Mouse (Mus musculus) left cerebral cortex, adult 18-20 months (tissue): ENCODE results near the gene Trp63. TPM values are rescaled to one million over a fixed set of nuclear protein-coding genes. Genes with fewer than 3 reads are reported as not detected.

Source experiments
- DNase-seq, 2 experiments: peaks; one replicate each; pipeline ENCODE4 v3.0.0; 2021 to 2022; ENCODE audit warnings: low spot score in 2 of 2, mixed read lengths in 1 of 2
- total RNA-seq, 2 experiments: library from RNA; stranded (reverse); gene quantifications; 2 replicates each; pipeline ENCODE4 v1.2.3; 2021

Trp63 gene
- total RNA-seq, 2 experiments from 2014 or later = 0.49 to 0.84 TPM

DNA sequence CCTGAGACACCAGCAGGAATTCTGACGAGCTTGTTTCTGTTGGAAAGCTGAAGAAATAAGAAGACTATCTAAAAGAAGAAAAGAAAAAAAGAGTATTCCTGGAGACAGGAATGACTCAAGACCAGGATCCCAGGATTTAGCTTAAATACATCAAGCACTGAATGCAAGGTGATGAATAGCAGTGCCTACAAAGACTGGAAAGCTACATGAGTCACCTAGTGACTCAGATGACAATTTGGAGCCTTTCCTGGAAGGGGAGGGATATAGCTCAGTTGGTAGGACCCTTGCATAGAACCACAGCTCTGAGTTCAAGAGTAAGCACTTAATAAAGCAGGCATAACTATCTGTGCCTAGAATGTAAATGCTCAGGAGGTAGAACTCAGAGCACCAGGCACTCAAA is 93.9 kb downstream of the Trp63 start:
- DNase-seq = no peak

DNA sequence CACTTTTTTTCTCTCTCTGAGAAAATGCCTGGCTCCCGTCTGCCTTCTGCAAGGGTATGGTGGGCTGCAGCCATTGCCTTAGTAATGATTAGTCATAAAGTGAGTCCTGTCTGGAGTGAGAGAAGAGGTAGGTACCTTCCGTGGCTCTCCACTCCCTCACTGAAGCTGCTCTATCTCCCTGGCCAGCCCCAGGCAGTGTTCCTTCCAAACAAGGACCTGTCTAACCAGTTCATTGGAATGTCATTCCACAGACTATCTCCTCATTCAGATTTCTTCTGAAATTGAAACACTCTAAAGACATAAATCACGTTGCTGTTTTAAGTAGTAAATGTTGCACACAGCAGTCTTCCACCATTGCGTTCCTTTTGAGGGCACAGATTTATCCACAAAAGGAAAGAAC is 96.4 kb downstream of the Trp63 start:
- no peak for DNase-seq

DNA sequence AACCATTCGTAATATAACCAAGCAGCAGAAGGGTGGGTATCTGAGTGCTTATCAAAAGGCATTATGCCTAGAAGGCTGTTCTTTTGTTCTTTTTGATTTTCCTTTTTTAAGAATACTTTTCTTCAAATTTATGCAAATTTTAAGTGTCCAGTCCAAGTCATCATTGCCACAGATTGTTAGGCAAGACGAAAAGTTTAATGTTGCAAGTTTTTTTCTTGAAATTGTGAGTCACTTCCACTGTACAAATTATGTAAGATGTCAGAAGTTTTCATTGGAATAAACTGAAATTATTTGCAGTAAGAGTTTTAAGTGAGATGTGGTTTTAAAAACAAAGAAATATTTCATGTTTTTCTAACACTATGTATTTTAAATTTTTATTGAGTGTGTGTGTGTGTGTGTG is 100.7 kb downstream of the Trp63 start:
- no peak for DNase-seq

DNA sequence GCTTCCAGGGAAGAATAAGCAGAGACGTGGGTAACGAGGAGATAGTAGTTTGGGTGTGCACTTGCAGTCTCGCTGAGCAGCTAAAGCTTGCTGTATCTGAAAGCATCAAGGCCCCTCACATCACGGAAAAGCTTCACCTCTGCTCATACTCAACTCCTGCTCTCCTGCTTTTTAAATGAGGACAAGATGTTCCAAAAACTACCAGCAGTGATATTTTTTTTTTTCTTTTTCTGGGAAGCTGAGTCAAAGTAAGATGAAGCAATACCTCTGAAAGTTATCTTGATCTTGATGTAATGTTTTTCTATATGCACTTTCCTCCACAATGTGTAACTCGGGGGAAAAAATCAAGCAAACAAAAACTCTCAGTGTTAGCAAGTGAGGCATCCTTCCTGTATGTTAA is 102.9 kb downstream of the Trp63 start:
- DNase-seq = no peak

DNA sequence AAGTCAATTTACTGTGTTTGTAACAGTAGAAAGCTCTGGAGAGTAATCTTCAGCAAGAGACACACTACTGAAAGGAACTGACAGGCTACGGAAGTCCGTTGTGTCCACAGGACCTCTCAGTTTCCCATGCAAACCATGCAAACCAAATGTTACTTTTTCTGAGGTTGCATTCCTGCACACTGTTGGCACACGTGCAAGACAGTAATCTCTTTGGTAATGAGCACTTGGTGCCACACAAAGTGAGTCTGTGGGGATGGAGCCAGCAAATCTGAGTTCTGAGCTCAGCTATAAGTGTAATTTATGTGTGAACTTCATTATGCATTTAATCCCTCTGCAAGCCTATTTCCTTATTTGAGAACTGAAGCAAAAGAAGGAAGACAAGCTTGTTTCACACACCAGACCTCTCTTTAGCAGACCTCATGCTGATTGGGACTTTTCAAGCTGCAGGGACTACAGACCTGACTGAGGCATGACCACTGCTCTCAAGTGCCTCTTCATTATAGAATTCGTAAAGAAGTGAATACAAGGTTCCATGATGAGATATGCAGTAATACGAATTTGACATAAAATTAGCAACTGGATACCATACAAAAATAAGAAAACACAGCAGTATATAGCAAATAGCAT is 109.2 kb downstream of the Trp63 start:
- peak in 1 of 2 experiments; percentile 7 for DNase-seq

DNA sequence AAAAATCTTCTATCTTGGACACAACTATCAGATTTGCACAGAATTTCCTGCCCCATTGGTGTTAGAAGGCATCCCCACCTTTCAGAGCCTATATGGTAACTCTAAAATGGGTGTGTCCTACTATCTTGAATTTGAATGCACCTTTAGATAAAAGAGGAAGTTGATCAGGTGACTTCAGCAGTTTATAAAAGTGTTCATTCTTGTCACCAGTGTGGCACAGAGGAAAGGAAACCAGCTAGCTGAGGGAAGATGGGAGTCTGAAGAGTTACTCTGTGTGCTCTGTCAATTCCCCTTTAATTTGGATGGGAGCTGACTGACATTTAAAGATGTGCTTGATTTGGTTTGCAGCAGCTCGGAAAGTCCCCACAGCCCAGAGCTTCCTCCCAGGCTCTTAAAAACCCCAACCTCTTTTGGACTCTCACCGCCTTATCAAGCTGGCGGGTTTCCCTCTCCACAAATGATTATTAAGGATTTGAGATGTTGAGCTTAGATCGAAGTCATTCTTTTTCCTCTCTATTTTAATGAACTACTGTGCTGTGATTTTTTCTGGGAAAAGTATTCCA is 114.2 kb downstream of the Trp63 start:
- DNase-seq = no peak

DNA sequence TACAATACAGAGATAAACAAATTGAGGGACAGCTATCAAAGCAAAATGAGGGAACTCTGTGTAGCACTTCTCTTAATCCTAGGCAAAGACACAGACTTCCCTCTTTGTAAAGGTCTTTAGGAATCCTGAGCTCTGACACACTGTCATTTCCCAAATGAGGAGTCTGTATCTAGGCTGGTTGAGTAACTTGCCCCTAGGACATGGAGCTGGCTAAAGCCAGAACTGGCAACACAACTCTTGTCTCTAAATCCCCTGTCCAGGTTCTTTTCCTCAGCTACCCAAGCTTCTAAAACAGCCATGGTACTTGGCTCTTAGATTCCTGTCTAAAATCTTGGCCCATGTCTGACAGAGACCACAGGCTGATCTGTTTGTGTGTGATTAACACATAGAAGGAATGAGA is 116.1 kb downstream of the Trp63 start:
- DNase-seq = no peak

DNA sequence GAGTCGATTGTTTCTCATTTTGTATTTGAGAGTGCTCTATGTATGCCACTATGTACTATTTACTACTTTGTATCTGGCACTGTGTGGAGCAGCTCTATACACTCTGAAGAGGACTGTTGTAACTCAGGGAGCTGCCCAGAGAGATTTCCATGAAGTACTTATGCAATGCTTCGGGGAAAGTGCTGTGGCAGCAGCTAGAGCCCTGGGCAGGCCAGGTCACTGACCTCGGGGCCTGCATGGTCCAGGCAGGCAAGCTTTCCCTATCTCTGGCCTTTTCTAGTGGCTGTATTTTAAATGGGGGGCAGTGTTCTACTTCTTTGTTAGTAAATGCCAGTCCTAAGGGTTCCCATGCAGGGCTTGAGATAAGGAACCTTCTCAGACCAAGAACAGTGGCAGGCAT is 121.4 kb downstream of the Trp63 start:
- no peak for DNase-seq

DNA sequence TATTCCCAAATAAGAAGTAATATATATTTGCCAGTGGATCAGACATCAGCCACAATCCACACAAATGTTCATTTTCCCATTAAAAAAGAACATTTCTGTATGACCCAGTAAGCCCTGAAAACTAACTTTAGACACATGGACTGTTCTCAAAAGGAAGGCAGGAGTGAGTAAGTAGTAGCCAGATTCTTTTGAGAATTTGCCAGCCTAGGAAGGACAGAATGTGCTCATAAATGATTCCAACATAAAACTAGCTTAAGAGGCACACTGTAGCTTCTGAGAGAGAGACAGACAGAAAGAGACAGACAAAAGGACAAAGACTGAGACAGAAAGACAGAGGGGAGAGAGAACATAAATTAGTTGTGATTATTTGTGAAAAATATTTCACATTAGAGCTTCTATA is 123.6 kb downstream of the Trp63 start:
- DNase-seq = no peak

DNA sequence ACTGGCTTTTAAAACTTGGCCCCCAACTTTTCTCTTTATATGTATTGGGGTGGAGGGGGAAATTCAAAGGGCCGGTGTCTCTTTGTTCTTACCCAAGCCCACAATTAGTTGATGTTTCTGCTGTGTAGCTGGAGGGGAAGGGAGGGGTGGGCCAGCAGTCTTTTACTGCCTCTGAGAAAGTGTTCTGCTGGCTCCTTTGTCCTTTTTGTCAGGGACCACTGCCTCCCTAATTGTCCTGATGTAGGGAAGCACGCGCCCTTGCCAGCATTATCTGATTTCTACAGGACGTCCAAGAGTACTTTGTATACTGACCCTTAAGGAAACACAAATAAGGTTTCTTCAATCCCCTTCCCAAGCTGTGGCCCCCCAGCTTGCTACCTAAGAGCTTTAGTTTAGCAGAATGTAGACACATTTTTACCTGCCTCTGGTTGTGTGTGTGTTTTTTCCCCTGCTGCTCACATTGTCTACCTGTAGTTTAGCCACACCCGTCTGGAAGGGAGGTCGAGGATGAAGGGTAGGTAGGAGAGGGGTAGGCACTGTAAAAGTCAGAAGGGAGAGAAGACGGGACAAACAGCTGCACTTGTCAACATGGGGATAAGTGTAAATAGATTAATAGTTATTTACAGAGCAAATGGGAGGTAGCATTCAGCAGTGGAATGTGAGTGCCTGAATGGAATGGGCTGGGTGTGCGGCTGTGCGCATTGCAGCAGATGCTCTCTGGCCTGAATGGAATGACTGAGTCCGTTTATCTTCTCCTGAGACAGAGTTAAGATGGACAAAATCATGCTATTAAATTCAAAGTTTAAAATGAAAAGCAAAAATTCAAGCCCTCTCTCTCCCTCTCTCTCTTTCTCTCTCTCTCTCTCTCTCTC is 134.4 kb downstream of the Trp63 start:
- DNase-seq = no peak

DNA sequence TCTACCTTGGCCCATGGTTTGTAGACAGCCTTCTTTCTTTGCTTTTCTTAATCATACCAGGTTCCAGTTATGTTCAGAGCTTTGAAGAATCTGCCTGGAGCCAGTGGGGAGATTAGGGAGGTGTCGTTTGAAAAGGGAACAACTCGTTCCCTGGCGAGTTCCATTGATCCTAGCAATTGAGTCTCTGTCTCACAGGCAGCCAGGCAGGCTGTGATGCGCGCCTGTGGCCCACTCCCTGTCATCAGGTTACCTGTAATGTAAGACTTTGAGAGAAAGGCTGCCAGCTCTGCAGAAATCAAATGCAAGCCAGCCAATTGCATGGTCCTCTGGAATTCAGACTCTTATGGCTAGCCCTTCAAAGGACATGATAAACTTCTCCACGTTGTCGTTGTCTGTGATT is 142.5 kb downstream of the Trp63 start:
- no peak for DNase-seq

DNA sequence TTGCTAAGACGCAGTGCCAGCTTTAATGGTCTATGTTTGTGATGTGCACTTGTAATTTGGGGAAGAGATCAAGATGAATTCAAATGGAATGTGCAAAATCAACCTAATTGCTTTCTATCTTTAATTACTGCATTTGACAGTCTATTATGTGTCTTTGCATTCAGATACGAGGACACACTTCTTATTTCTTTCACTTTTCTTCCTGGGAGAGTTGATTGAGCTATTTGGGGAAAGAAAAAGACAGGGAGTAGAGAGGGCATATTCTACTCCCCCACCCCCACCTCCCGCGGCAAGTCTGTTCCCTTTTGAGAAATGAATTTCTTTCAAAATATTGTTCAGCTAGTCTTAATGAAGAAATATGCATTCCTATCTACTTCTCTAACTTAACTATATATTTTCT is 149.0 kb downstream of the Trp63 start:
- DNase-seq = no peak

DNA sequence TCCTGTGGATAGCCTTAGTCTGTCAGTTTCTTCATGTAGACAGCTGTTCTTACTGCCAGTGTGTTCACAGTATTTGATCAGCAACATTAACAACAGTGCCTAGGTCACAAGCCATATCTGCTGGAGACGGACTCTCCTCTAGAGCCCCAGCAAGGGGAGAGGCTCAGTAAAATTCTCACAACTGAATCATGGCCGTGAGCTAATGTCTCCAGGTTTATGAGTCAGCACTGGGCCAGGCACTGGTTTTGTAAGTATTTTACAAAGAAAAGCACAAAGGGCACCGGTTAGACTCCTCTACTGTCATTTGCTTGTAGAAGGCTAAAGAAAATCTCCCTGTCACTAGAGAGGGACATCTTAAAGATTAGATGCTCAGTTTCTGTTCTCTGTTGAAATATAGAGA is 151.7 kb downstream of the Trp63 start:
- DNase-seq = no peak

DNA sequence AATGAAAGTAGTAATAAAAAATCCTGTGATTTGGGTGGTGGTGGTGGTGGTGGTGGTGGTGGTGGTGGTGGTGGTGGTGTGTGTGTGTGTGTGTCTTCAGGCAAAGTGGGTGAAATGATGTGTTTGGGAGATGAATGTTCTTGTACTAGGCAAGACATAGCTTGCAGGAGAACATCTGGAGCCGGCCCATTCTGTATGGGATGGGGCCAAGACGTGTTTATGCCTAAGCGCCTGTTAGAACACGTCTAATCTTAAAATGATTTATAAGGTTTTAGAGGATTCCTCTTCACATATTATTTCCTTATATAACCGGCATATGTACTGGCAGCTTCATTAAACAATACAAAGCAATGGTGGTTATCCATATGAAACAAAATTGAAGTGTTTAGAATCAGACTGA is 152.2 kb downstream of the Trp63 start:
- no peak for DNase-seq

DNA sequence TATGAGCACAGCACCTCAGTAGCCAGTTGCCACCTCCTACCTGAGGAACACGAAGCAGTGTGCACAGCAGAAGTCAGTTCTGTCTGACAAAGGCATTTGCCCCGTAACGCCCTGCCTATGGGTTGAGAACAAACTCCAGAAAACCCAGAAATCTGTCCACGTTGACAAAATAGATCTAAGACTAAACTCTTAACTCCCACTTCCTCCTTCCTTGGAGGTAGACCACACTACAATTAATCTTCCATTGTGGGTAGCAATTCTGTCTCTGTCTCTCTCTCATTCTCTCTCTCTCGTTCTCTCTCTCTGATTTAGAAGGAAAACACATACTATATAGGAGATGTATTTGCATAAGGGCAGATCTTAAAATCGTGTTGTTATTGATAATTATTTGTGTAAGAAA is 159.4 kb downstream of the Trp63 start:
- DNase-seq = no peak

DNA sequence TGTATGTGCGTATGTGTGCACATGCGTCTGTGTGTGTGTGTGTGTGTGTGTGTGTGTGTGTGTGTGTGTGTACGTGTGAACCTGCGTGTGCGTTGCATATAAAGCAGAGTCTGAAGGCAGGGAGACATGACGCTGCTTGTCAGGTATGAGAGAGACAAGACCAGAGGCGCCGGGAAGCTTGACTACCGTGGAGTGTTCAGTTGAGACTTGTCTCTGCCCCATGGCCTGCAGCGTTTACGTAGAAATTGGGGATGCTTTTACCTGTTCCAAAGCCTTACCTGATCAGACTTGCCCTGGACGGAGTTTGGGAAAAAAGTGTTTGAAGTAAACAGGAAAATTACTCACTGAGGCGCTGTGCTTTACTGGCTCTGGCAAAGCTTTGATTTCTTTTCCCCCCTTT is 160.1 kb downstream of the Trp63 start:
- no peak for DNase-seq

DNA sequence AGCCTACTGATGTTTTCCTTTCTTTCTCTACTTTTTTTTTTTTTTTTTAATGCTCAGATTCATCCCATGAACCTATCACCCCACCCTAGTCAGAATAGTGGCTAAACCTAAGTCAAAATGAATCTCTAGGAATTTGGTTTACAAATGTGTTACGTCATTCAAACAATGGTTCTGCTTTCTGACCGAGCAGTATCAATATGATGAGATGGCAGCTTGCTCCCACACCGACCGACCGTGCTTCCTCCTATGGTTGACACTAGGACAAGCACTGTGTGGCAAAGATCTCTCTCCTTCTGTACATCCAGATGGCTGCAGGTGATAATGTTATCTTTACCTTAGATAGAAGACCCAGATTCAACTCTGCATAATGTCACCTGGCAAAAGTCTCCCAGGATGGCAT is 163.0 kb downstream of the Trp63 start:
- no peak for DNase-seq

DNA sequence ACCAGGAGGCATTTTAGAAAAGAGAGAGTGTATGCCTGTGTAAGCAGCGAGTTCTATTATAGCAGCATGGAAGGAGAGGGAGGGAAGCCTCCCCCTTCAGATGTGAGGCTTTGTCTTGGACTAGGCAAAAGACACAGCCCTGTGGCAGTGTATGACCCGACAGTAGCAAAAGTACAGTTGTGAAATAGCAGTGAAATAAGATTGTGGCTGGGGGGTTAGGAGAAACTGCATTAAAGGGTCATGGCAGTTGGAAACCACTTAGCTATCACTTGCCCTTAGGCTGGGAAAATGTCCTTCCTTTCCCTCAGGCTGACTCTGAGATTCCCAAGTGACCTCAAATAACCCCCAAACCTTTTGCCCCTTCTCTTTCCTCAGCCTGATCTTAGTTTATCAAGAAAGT is 164.9 kb downstream of the Trp63 start:
- DNase-seq = no peak

DNA sequence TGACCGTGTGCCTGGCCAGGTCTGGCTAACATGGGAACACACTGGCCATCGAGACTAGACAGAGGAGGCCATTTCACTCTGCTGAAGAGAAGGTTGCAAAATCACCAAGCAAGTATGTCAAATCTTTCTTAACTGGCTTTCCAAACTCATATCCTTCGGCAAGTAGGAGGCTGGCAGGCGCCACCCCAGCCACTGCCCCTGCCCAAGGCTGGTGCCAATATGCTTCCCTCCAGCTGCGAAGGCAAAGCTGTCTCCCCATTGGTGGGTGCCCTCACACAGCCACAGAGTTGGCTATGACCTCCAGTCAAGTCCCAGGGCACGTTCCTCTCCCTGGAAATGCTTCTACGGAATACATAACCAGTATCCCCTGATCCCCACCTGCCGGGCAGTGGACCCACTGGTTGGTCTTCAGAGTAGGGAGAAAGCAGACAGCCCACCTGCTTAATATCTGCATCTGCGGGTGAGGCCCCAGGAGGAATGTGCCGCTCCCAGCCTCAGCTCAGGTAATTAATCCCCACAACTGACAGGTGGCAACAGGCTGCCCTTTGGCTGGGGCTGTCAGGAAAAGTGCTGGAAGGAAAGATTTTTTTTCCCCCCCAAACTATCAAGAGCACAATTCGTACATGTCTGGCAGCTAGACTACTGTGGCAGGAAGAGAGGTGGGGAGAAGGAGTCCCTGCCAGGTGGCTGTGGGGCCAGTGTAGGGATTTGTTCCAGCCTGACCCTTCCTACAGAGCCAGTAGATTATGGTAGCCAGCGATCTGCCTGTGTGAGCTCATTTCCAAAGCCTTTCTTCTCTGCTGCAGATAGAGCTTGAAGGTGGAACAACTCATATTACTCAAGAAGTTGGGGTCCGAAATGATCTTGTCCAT is 166.3 kb downstream of the Trp63 start:
- DNase-seq = no peak

DNA sequence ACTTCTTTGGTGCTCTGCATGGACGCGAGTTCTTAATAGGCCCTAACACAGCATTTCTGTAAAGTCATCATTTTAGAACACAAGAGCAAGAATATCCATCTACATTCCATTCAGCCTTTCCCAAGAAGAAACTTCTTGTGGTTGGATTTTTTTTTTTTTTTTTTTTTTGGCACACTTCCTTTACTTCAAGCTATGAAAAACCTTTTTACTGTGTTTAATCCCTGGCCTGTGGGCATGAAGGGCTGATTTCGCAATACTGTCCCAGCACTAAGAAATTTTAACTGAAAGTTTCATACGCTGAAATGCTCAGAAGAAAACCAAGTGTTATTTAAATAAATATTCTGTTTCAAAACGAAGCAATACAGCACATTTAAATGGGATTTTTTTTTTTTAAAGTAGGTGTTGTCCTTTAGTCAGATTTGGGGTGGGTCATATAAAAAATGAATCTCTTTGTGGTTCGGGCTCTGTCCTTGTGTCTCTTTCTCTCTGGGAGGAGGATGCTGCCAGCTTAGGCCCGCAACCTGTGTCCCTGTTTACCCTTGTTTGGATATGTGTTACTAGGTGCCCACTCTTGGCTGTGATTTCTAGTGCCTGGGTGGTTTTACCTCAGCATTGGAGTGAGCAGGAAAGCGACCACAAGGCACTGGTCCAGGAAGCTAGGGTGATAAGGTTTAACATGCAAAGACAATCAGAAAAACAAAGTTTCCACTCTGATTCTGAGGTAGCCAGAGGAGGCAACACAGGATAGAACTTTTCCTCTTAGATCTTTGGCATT is 177.4 kb downstream of the Trp63 start:
- DNase-seq = no peak
